Mouse (Mus musculus): Measurements from ENCODE around the gene Aif1l.

Gene Aif1l

GRCm38 (mm10) chr2:32019704-32020103 is 69.8 kb downstream of the Aif1l start:
- DNase-seq (ENCODE audit: low spot score in 2 of 2) = no peak

- DNase-seq (ENCODE audit: low spot score in 2 of 2) = no peak
Observed at GRCm38 (mm10) chr2:32020229-32020628, 70.3 kb downstream of the Aif1l start.

All from frontal cortex, postnatal 10 days (tissue).